Mouse (Mus musculus): ENCODE results near the gene Pam16.
A peak's percentile ranks its signal among the peaks of the same experiment; 100 is the strongest.

- TF ChIP-seq POLR2A (IDR thresholded peaks at IDR 0.05; ENCODE audit: insufficient read depth, low read length) = no peak
- no peak for TF ChIP-seq EP300 (IDR thresholded peaks at IDR 0.05; ENCODE audit: insufficient read depth, low read depth, low read length)
- TF ChIP-seq CTCF (IDR thresholded peaks at IDR 0.05; ENCODE audit: low read depth, low read length) = peak; percentile 45
Measured at GRCm38 (mm10) chr16:4606431-4607084, 18.2 kb downstream of the Pam16 start.
